Mouse (Mus musculus) erythroblast, embryonic 14.5 days (primary cell): ENCODE results near the gene Cep250.

Source experiments
- GATA1 ChIP-seq: IDR thresholded peaks from 2 replicates; pipeline ENCODE4 v1.6.1; 2012; ENCODE audit warnings: low read length, inconsistent platforms, mixed read lengths
- TAL1 ChIP-seq: IDR thresholded peaks from 3 replicates; pipeline ENCODE4 v1.6.1; 2012; ENCODE audit warnings: low read length, inconsistent platforms, mixed read lengths

DNA sequence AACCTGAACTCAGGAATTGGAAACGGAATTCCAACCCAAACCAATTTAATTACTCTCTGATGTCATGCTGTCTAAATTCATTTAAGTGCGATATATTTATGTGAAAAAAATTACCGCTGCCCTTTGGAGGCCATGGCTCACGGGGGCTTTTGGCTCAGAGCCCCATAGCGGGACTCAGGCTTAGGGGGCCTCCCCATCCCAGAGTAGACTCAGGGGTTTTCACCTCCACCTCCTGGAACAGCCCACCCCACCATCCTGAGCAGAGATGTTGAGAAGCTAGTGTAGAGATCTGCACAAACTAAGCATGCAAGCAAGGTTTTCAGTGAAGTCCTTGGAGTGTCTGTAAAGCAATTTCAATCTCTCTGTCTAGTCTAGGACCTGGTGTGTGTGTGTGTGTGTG lies 10.7 kb upstream of the Cep250 start:
- TF ChIP-seq TAL1 (no peak), GATA1 (no peak)
